Mouse (Mus musculus): ENCODE results near the gene Gm29582. TPM values are rescaled to one million over a fixed set of nuclear protein-coding genes. Genes with fewer than 3 reads are reported as not detected.

The Gm29582 gene
- not detected for polyA plus RNA-seq (2014; fragmentation: Illumina TruSeq; extraction: RNeasy Lipid Tissue Mini Kit (QIAGEN cat#74804); ENCODE audit: low read depth, low replicate concordance)

DNA sequence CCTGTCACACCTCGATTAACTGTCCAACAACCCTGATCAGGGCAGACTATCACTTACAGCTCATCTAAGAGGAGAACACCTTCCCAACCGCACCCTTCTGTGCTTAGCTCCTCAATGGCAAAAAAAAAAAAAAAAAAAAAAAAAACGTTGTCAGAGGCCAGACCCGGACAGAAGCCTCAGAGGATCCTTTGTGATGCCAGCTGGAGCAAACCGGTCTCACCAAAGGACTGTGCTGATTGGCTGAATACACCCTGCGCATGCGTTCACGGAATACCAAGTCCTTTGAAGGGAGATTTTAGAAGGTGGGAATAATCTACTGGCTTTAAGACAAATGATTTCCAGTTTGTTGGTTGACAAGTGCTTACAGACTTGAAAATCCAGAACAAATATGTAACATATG, at the start of gene Gm29582:
Gene Gm29582, minus strand, starts transcription at position 101 of the 400 bp plus-strand sequence.

Measured in kidney, adult 10 weeks (tissue).